Mouse (Mus musculus): ENCODE data around the gene Dazl.

DNA sequence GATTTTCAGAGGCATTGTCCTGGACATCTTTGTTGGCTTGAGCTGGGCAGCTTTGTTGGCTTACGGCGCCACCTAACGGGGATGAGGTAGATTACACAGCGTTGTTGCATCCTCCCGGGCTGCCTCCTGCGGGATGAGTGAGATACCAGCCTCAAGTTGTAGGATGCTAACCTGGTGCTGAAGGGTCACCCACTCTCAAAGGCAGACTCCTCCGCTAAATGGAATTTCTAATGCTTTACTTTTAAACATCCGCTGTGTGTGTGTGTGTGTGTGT lies 56.1 kb downstream of the Dazl start:
- TF ChIP-seq CTCF (IDR thresholded peaks at IDR 0.05; ENCODE audit: borderline replicate concordance, control insufficient read depth, extremely low read depth, insufficient read depth, low read length, poor library complexity) (peak; percentile 85), POLR2A (IDR thresholded peaks at IDR 0.05; ENCODE audit: control insufficient read depth, extremely low read depth, insufficient read depth, low read length, poor library complexity) (no peak)

Measured in thymus, adult 2 months (tissue).